In the genomic region with DNA sequence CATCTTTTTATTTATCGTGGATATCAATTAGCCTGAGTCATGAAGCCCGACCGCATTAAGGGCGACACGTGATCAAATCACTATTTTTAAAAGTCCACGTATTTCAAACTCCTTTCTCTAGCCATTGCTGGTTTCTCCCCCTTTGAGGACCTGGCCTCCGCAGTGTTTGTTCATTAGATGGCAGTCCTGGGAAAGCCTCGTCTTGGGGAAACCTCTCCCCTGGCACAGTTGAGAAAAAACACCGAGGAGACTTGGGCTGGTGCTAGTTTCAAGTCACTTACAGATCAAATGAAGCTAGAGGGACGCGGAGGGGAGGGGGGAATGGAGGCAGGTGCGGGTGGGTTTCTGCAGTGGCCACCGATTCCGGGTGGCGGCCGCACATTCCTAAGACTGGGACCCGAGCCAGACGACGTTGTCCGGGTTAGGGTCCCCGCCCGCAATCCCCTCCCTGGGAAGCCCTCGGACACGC, we compare ENCODE assay signal across 8 mouse cellular contexts. TPM values are rescaled to one million over a fixed set of nuclear protein-coding genes. Genes with fewer than 3 reads are reported as not detected.
DNase-seq lines count a peak whose midpoint lies in the region; ATAC-seq lines count a peak whose summit lies in the region.

No protein-coding gene starts in this region.

- peak overlapping the region; percentile 99 for H3K9ac ChIP-seq in heart, embryonic 15.5 days
- H3K9ac ChIP-seq in forebrain, embryonic 14.5 days (ENCODE audit: low read length): peak overlapping the region; percentile 95
- peak overlapping the region; percentile 92 for H3K9ac ChIP-seq in liver, embryonic 15.5 days

- H3K9me3 ChIP-seq in heart, embryonic 15.5 days (replicated peaks): no peaks in the 10 kb centered on the region
- no peaks in the 10 kb centered on the region for H3K9me3 ChIP-seq in forebrain, embryonic 14.5 days (replicated peaks; ENCODE audit: control insufficient read depth, low read length)
- H3K9me3 ChIP-seq in liver, embryonic 15.5 days (replicated peaks): no peaks in the 10 kb centered on the region

- peak overlapping the region; percentile 100 for H3K27ac ChIP-seq in heart, embryonic 15.5 days
- peak overlapping the region; percentile 100 for H3K27ac ChIP-seq in forebrain, embryonic 14.5 days (ENCODE audit: low read depth, low read length)
- peak overlapping the region; percentile 93 for H3K27ac ChIP-seq in liver, embryonic 15.5 days (replicated peaks)

- ATAC-seq in heart, embryonic 15.5 days (replicated peaks; ENCODE audit: insufficient number of reproducible peaks, insufficient read depth, low FRiP score, low read depth): no peak
- ATAC-seq in forebrain, embryonic 14.5 days: no peak
- no peak for ATAC-seq in liver, embryonic 15.5 days (ENCODE audit: insufficient read depth)

- intact Hi-C loops in heart, postnatal 14 days (cut with DNase I): loop anchor here (2.0 to 10.0 kb wide), 6 partner anchors 117 to 404 kb away; no protein-coding TSS in a partner anchor

- peak overlapping the region; percentile 98 for H3K4me3 ChIP-seq in heart, embryonic 15.5 days
- peak overlapping the region; percentile 86 for H3K4me3 ChIP-seq in forebrain, embryonic 14.5 days (ENCODE audit: low read depth, low read length)
- peak overlapping the region; percentile 90 for H3K4me3 ChIP-seq in liver, embryonic 15.5 days (replicated peaks)

- no peak for DNase-seq in heart, postnatal 14 days
- peak; percentile 68 for DNase-seq in ES-CJ7 (ENCODE audit: low read depth, low spot score)
- DNase-seq in forebrain, embryonic 14.5 days (ENCODE audit: low spot score): no peak
- no peak for DNase-seq in urinary bladder, postnatal 25 days (ENCODE audit: low spot score)
- DNase-seq in embryo, embryonic 11 days: no peak
- DNase-seq in layer of hippocampus, adult 9-10 months (ENCODE audit: low spot score): no peak

- H3K4me2 ChIP-seq in heart, embryonic 15.5 days: peak overlapping the region; percentile 97
- peak overlapping the region; percentile 87 for H3K4me2 ChIP-seq in forebrain, embryonic 14.5 days (ENCODE audit: low read length)
- H3K4me2 ChIP-seq in liver, embryonic 15.5 days: peak overlapping the region; percentile 96

- H3K36me3 ChIP-seq in heart, embryonic 15.5 days: no peaks in the 10 kb centered on the region
- no peaks in the 10 kb centered on the region for H3K36me3 ChIP-seq in forebrain, embryonic 14.5 days (ENCODE audit: control insufficient read depth, insufficient read depth, low read length)
- H3K36me3 ChIP-seq in liver, embryonic 15.5 days (replicated peaks): no peaks in the 10 kb centered on the region

- H3K27me3 ChIP-seq in heart, embryonic 15.5 days: no peaks in the 10 kb centered on the region; the same call in 1 of the 2 replicates
- no peaks in the 10 kb centered on the region for H3K27me3 ChIP-seq in forebrain, embryonic 14.5 days (replicated peaks; ENCODE audit: control insufficient read depth, insufficient read depth, low read length)
- peaks cover 73% of the 10 kb centered on the region for H3K27me3 ChIP-seq in liver, embryonic 15.5 days

- WGBS in heart, embryonic 15.5 days: under 1% methylated on average over 24 of the region's 24 CpGs
- WGBS in forebrain, embryonic 14.5 days: under 1% methylated on average over 16 of the region's 24 CpGs
- WGBS in liver, embryonic 15.5 days (ENCODE audit: insufficient replicate concordance): under 1% methylated on average over 23 of the region's 24 CpGs

- H3K4me1 ChIP-seq in heart, embryonic 15.5 days (replicated peaks): peaks cover 12% of the 10 kb centered on the region
- peaks cover 12% of the 10 kb centered on the region for H3K4me1 ChIP-seq in forebrain, embryonic 14.5 days (ENCODE audit: control insufficient read depth, insufficient read depth, low read length)
- peaks cover 44% of the 10 kb centered on the region for H3K4me1 ChIP-seq in liver, embryonic 15.5 days (replicated peaks)

RNA-seq across cellular contexts. Expression of gene Igf1r, which starts 2.2 kb away (rescaled TPM):
- 13.9 and 16.5 TPM in 2 replicates for polyA plus RNA-seq in heart, embryonic 15.5 days (2015; fragmentation: Nextera tagmentation; extraction: Ambion mirVana)
- 10 to 100 TPM; 17.9 to 21.3 TPM for total RNA-seq in heart, postnatal 14 days (2021)
- polyA plus RNA-seq in forebrain, embryonic 14.5 days (2014; fragmentation: Nextera tagmentation; extraction: Ambion mirVana): 16.3 and 19.1 TPM in 2 replicates
- polyA plus RNA-seq in liver, embryonic 15.5 days (2015; fragmentation: Nextera tagmentation; extraction: Ambion mirVana): 2.6 and 3.7 TPM in 2 replicates
